Mouse (Mus musculus): ENCODE data around the gene Ercc4. TPM values are rescaled to one million over a fixed set of nuclear protein-coding genes. Genes with fewer than 3 reads are reported as not detected.

Gene Ercc4
- total RNA-seq, 2 experiments from 2014 or later = 26.5 to 27.2 TPM

DNA sequence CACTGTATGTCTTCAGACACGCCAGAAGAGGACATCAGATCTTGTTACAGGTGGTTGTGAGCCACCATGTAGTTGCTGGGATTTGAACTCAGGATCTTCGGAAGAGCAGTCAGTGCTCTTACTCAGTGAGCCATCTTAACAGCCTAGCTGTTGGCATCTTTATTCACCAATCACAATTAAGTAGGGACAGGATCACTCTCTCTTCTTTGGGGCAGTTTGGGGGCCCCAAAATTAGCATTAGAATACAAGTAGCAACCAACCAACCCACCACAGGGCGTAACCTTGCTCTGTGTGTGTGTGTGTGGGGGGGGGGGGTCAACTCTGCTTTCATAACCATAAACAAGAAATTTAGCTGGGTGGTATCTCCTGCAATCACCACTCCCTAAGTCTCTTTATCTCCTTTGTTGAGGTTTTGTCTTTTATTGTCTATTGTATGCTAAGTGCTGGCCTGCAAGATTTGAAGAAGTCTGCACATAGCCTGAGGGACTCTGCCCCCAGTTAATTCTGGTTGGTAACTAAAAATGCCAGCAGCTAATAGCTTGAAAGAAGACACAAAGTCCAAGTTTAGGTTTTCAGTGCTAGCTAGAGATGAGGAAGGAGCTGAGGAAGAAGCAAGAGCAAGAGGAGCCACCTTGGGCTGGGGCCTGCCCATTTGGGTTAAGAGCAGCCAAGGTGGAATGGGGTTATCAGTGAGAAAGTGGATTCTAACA, 10.3 kb downstream of the Ercc4 start:
- H3K27ac ChIP-seq = no peak overlapping the region
- TF ChIP-seq CTCF (conservative IDR thresholded peaks at IDR 0.05) = no peak
- no peak overlapping the region for H3K4me3 ChIP-seq
- no peak for DNase-seq (ENCODE audit: low spot score in 2 of 2)

DNA sequence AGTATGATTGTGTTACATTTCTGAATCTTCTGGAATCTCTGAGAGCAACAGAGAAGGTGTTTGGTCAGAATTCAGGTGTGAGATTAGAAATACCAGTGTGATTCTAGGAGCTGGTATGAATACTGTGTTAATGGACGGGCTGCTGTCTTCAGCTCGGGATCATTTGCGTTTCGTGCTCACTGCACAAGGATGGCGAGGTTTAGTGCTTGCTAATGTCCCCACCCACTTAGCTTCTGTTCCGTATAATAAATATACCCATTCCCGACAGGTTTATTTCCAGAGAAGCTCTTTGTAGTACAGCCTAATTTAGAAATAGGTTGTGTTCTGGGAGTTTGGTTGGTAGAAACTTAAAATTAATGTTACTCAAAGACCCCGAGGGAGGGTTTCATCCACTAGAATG, 15.9 kb downstream of the Ercc4 start:
- H3K4me3 ChIP-seq = no peak overlapping the region
- TF ChIP-seq CTCF (conservative IDR thresholded peaks at IDR 0.05) = no peak
- no peak overlapping the region for H3K27ac ChIP-seq
- no peak for DNase-seq (ENCODE audit: low spot score in 2 of 2)

DNA sequence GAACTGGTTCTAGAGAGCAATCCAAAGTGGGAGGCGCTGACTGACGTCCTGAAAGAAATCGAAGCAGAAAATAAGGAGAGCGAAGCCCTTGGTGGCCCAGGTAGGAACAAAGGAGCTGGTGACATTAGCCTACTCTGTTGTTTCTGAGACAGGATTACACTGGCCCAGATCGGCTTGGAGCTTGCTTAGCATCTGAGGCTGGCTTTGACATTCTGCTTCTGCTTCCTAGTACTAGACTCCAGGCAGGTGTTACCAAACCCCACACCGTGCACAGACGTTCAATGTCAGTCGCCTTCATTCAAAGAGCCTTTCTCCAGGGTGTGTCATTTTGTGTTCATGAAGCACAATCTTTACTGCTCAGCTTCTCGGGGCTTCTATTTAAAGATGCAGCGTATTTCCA, 18.1 kb downstream of the Ercc4 start:
- no peak for DNase-seq (ENCODE audit: low spot score in 2 of 2)
- no peak overlapping the region for H3K4me3 ChIP-seq
- TF ChIP-seq CTCF (conservative IDR thresholded peaks at IDR 0.05) = no peak
- H3K27ac ChIP-seq = no peak overlapping the region

DNA sequence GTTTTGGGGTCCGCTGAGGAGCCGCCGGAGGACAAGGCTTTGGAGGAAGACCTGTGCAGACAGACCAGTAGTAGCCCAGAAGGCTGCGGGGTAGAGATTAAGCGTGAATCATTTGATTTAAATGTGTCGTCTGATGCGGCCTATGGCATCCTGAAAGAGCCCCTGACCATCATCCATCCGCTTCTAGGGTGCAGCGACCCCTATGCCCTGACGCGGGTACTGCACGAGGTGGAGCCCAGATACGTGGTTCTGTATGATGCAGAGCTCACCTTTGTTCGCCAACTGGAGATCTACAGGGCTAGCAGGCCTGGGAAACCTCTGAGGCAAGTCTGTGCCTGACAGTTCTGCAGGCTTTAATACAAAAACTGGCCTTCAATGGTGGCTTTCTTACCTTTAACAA, 20.9 kb downstream of the Ercc4 start:
- DNase-seq (ENCODE audit: low spot score in 2 of 2) = peak in 1 of 2 experiments; percentile 43
- TF ChIP-seq CTCF (conservative IDR thresholded peaks at IDR 0.05) = peak; percentile 84
- no peak overlapping the region for H3K27ac ChIP-seq
- no peak overlapping the region for H3K4me3 ChIP-seq

DNA sequence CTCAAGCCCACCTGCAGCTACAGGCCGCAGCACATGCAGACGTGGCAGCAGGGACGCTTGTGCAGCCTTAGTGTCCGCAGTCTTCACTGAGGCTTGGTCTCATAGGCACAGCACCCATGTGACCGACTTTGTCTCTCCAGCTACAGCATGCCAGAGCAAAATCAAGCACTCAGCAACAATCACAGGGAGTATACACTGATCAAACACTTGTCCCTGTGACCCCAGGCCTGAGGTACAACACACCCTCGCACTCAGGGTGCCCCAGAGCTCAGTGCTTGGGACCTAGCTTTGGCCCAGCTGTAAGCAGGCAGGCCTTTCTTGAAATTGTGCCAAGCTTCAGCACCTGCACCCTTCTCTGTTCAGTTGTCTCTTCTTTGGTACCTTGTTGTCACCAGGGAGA, 31.7 kb downstream of the Ercc4 start:
- no peak for DNase-seq (ENCODE audit: low spot score in 2 of 2)
- Histone ChIP-seq H3K4me3 (no peak overlapping the region), H3K27ac (no peak overlapping the region)
- TF ChIP-seq CTCF (conservative IDR thresholded peaks at IDR 0.05) = no peak

DNA sequence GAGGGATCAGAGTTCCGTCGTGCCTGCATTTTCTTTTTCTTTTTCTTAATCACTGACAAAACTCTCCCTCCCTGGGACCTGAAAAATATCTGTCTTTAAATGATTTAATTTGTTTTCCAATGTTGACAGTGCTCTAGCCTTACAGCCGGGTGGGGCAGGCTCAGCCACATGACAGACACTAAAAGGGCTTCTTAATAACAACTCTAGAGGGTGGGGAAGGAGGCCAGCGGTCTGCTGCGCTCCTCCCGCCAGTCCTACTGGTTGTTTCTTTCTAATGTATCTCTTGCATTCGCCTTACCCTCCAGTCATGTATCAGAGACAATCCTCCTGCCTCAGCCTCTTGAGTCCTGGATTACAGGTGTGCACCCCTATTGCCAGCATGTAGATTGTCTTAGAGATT, 34.4 kb downstream of the Ercc4 start:
- Histone ChIP-seq H3K4me3 (no peak overlapping the region), H3K27ac (no peak overlapping the region)
- TF ChIP-seq CTCF (conservative IDR thresholded peaks at IDR 0.05) = no peak
- no peak for DNase-seq (ENCODE audit: low spot score in 2 of 2)

DNA sequence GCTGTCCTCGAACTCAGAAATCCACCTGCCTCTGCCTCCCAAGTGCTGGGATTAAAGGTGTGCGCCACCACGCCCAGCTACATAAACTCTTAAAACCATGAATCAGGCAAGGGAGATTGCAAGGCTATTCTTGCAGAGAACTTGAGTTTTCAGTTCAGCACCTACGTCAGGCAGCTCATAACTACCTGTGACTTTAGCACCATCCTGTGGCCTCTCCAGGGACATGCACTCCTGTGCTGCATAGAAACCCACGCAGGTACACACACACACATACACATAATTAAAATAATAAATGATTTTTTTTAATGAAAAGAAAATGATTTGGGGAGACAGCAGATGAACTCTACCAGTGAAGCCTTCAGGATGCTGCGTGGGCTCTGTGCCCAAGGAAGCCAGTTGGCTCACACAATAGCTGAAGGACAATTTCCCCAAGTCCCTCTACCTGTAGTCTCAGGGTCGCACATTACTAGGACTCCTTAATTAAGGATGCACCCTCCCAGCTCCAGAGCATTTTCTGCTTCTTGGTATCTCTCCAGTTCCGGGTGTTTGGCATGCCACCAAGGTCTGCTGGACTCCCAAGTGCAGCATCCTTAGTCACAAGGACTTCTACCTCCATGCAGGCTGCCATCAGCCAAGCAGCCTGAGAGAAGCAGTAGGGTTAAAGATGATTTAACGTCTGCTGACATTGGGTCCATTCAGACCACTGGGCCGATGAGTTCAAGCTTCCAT, 35.4 kb downstream of the Ercc4 start:
- DNase-seq (ENCODE audit: low spot score in 2 of 2) = no peak
- peak; percentile 21 for TF ChIP-seq CTCF (conservative IDR thresholded peaks at IDR 0.05)
- Histone ChIP-seq H3K27ac (no peak overlapping the region), H3K4me3 (no peak overlapping the region)

DNA sequence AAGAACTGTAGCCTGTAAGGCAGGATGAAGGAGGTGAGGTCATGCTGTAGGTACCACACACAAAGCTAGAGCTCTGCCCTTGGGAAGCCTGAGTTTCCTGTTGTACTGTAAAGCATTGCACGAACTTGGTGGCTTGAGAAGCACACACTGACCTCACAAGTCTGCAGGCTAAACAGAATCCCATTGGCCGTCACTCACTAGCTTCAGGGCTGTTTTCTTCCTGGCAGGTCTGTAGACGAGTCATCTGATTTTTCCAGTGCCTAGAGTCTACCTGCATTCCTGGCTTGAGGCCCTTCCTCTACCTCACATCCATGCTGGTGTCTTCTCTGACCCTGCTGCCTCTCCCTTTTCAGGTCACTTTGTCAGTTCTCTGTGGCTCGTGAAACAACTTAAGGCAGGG, 36.7 kb downstream of the Ercc4 start:
- no peak overlapping the region for H3K27ac ChIP-seq
- TF ChIP-seq CTCF (conservative IDR thresholded peaks at IDR 0.05) = no peak
- DNase-seq (ENCODE audit: low spot score in 2 of 2) = no peak
- H3K4me3 ChIP-seq = no peak overlapping the region

DNA sequence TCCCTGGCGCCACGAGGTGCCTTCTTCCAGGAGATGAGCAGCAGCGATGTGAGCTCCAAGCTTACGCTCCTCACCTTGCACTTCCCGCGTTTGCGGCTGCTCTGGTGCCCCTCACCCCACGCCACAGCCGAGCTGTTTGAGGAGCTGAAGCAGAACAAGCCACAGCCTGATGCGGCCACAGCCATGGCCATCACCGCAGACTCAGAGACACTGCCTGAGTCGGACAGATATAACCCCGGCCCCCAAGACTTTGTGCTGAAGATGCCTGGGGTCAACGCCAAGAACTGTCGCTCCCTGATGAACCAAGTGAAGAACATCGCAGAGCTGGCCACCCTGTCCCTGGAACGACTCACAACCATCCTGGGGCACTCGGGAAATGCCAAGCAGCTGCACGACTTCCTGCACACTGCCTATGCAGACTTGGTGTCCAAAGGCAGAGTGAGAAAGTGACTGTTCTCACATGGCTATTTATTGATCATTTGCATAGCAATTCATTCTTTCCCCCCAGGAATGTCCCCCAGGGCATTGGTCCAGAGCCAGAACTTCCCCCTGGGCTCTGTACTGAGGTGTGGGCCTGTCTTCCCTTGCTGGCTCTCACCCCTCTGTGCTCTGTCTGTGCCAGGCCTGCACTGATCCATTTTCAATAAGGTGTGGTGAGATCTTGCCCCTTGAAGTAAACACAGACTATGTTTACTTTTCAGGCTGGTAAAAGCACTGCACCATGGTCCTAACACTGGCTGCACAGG, 38.5 kb downstream of the Ercc4 start:
- DNase-seq (ENCODE audit: low spot score in 2 of 2) = no peak
- no peak for TF ChIP-seq CTCF (conservative IDR thresholded peaks at IDR 0.05)
- H3K27ac ChIP-seq = no peak overlapping the region
- H3K4me3 ChIP-seq = no peak overlapping the region

DNA sequence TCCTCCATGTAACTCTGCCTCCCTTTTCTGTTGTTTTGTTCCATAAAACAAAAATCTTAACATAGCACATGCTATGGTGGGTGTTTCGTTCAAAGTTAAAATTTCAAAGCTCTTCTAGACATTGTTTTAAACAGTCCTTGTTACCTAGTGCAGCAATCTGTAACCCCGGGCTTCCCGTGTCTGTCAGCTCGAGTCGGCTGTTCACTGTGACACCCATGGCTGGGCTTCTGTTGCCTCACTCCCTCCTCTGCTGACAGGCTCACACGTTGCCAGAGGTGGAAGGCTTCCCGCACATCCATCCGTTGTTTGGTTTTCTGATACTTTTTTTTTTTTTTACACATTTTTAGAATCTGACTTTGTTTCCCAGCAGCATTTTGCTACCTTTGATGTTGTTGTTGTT, 40.5 kb downstream of the Ercc4 start:
- TF ChIP-seq CTCF (conservative IDR thresholded peaks at IDR 0.05) = no peak
- H3K4me3 ChIP-seq = no peak overlapping the region
- H3K27ac ChIP-seq = no peak overlapping the region

DNA sequence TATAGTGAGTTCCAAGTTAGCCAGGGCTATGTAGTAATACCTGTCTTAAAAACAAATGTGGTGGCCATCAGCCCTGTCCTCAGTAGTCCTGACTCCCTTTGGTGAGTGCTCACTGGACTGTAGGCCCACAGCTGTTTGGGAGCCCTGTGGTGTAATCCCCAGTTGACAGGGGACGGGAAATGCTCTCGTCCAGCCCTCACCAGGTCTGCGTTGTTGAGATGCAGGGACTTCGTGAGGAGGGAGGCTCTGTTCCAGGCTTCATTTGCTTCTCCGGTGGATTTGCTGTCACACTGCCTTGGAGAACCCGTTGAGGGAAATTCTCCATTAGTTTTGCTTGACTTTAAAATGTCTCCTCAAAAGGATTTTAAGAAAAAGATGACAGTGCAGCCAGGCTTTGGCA, 41.3 kb downstream of the Ercc4 start:
- no peak for TF ChIP-seq CTCF (conservative IDR thresholded peaks at IDR 0.05)
- no peak for DNase-seq (ENCODE audit: low spot score in 2 of 2)
- H3K4me3 ChIP-seq = no peak overlapping the region
- no peak overlapping the region for H3K27ac ChIP-seq

More for the DNA sequence above, 40.5 kb downstream of the Ercc4 start:
- DNase-seq (ENCODE audit: low spot score in 2 of 2) = no peak

DNA sequence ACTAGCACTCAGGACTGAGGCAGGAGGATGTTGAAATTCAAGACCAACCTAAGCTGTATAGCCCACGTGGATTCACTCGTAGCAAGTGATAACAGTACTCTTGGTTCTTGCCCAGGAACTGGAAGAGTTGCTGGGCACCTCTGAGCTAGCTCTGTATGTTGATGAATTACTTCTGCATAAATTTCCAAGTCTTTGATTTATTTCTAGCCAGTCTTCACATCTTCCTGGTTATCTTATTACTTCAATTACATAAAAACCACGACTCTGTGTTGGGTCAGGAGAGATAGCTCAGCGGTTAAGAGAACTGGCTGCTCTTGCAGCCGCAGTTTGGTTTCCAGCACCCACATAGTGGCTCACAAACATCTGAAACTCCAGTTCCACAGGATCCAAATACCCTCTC, 43.0 kb downstream of the Ercc4 start:
- Histone ChIP-seq H3K4me3 (no peak overlapping the region), H3K27ac (no peak overlapping the region)
- no peak for TF ChIP-seq CTCF (conservative IDR thresholded peaks at IDR 0.05)
- no peak for DNase-seq (ENCODE audit: low spot score in 2 of 2)

DNA sequence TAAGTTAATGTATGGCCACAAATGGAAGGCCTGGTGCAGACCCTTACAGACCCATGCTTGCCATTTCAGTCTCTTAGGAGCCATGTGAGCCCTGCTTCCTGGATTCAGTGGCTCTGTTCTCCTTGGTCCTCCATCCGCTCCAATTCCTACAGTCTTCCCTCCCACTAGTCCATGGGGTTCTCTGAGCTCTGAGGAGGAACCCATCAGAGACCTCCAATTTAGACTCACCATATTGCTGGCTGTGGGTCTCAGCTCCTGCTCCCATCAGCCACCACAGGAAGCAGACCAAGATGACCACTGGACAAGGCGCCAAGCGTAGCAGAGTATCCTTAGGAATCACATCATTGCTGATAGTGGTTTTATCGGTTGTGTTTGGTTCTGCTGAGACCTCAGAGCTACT, 43.7 kb downstream of the Ercc4 start:
- Histone ChIP-seq H3K4me3 (no peak overlapping the region), H3K27ac (no peak overlapping the region)
- no peak for TF ChIP-seq CTCF (conservative IDR thresholded peaks at IDR 0.05)
- DNase-seq (ENCODE audit: low spot score in 2 of 2) = no peak
